Comparison of ENCODE assay signal across 11 mouse cellular contexts in the genomic region with DNA sequence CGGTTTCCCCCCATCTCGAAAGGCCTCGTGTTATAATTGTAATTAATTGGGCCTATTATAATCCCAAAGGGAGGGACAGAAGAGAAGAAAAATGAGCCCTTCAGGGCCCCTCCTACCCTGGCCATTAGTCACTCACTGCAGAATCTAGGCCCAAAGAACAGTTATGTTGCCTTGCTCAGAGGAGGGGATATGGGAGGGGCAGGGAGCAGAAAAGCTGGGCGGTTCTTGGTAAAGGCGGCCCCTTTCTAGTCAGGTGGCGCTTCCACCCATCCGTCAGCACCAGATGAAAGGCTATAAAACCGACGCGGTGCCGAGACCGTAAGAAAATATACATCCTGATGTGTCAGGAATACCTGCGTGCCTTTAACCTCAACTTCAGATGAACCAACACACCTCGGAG.
DNase-seq lines count a peak whose midpoint lies in the region; ATAC-seq lines count a peak whose summit lies in the region.
"Had no signal": no experiment of that assay in that cellular context is flagged by ENCODE, and none has a peak within 500 bp of the region (broad histone marks: within the 10 kb centered on the region; RNA-seq: fewer than 3 reads in every experiment).

No protein-coding gene starts in this region.

- H3K4me2 ChIP-seq in hindbrain, embryonic 11.5 days (replicated peaks; ENCODE audit: low read depth, low read length), result no peak overlapping the region
- H3K4me2 ChIP-seq in limb, embryonic 11.5 days (ENCODE audit: low read depth, severe bottlenecking), result peak overlapping the region; percentile 26
- H3K4me2 ChIP-seq in neural tube, embryonic 15.5 days, result peak overlapping the region; percentile 46
- H3K4me2 ChIP-seq: heart, embryonic 12.5 days had no signal

- no peaks in the 10 kb centered on the region for H3K36me3 ChIP-seq in hindbrain, embryonic 11.5 days (ENCODE audit: control insufficient read depth, insufficient read depth, low read length)
- no peaks in the 10 kb centered on the region for H3K36me3 ChIP-seq in limb, embryonic 11.5 days (ENCODE audit: control insufficient read depth, insufficient read depth, low read length)
- no peaks in the 10 kb centered on the region for H3K36me3 ChIP-seq in neural tube, embryonic 15.5 days
- H3K36me3 ChIP-seq: heart, embryonic 12.5 days had no signal

- DNase-seq in thymus, postnatal 0 days (ENCODE audit: low spot score), result peak; percentile 20
- DNase-seq in thymus, postnatal 10 days (ENCODE audit: low spot score in 2 of 2), result no peak
- peak; percentile 21 for DNase-seq in hindbrain, embryonic 11.5 days (ENCODE audit: low spot score)
- DNase-seq in limb, embryonic 11.5 days (ENCODE audit: low spot score), result no peak
- no peak for DNase-seq in adrenal gland, postnatal 36 days
- DNase-seq in spleen, adult 12 weeks (ENCODE audit: low spot score), result no peak
- DNase-seq: liver; right cerebral cortex, postnatal 4 days had no signal

- no peak overlapping the region for H3K9ac ChIP-seq in hindbrain, embryonic 11.5 days (ENCODE audit: low read depth, low read length)
- no peak overlapping the region for H3K9ac ChIP-seq in limb, embryonic 11.5 days (ENCODE audit: low read length)
- H3K9ac ChIP-seq in neural tube, embryonic 15.5 days (replicated peaks), result no peak overlapping the region
- H3K9ac ChIP-seq: heart, embryonic 12.5 days had no signal

- H3K4me1 ChIP-seq in hindbrain, embryonic 11.5 days (replicated peaks; ENCODE audit: control insufficient read depth, insufficient read depth, low read length), result peaks cover 8% of the 10 kb centered on the region; the same call in 1 of the 2 replicates
- H3K4me1 ChIP-seq in limb, embryonic 11.5 days (ENCODE audit: control insufficient read depth, insufficient read depth, low read length), result peaks cover 18% of the 10 kb centered on the region
- peaks cover 43% of the 10 kb centered on the region for H3K4me1 ChIP-seq in neural tube, embryonic 15.5 days

- ATAC-seq in hindbrain, embryonic 11.5 days (ENCODE audit: low FRiP score), result 0 out of 2 replicates have a peak, but pooled peaks have one; percentile 34
- no peak for ATAC-seq in limb, embryonic 11.5 days (ENCODE audit: insufficient number of reproducible peaks, low FRiP score, low TSS enrichment, low read depth)
- peak; percentile 72 for ATAC-seq in neural tube, embryonic 15.5 days (ENCODE audit: low FRiP score)

- H3K27me3 ChIP-seq in hindbrain, embryonic 11.5 days (ENCODE audit: control insufficient read depth, insufficient read depth, low read length), result no peaks in the 10 kb centered on the region
- peaks cover 4% of the 10 kb centered on the region; the same call in 1 of the 2 replicates for H3K27me3 ChIP-seq in limb, embryonic 11.5 days (ENCODE audit: control insufficient read depth, insufficient read depth, low read length)
- H3K27me3 ChIP-seq in neural tube, embryonic 15.5 days (replicated peaks), result 0 out of 2 replicates have a peak, but pooled peaks cover 3% of the 10 kb centered on the region

- H3K27ac ChIP-seq in hindbrain, embryonic 11.5 days (ENCODE audit: low read depth, low read length), result no peak overlapping the region
- no peak overlapping the region for H3K27ac ChIP-seq in limb, embryonic 11.5 days (replicated peaks; ENCODE audit: low read depth, low read length)
- peak overlapping the region; percentile 71 for H3K27ac ChIP-seq in neural tube, embryonic 15.5 days (replicated peaks)

- WGBS in hindbrain, embryonic 11.5 days, result 61% methylated on average over 14 of the region's 14 CpGs
- WGBS in limb, embryonic 11.5 days, result 16% methylated on average over 14 of the region's 14 CpGs
- 12% methylated on average over 14 of the region's 14 CpGs for WGBS in neural tube, embryonic 15.5 days

- no peaks in the 10 kb centered on the region for H3K9me3 ChIP-seq in hindbrain, embryonic 11.5 days (ENCODE audit: control insufficient read depth, low read length)
- no peaks in the 10 kb centered on the region for H3K9me3 ChIP-seq in limb, embryonic 11.5 days (ENCODE audit: control insufficient read depth, low read length)
- H3K9me3 ChIP-seq in neural tube, embryonic 15.5 days (replicated peaks), result no peaks in the 10 kb centered on the region
- H3K9me3 ChIP-seq: heart, embryonic 12.5 days had no signal

- H3K4me3 ChIP-seq in hindbrain, embryonic 11.5 days (ENCODE audit: low read depth, low read length), result no peak overlapping the region
- H3K4me3 ChIP-seq in limb, embryonic 11.5 days (ENCODE audit: low read depth, low read length), result no peak overlapping the region
- no peak overlapping the region for H3K4me3 ChIP-seq in neural tube, embryonic 15.5 days (replicated peaks)
- H3K4me3 ChIP-seq: heart, embryonic 12.5 days; myocyte had no signal

Comparison
In these comparisons a context has a peak if more than half of its experiments do, and no peak if none do; other contexts are left out.
1. DNase-seq: peak in thymus, postnatal 0 days (single experiment) and hindbrain, embryonic 11.5 days (single experiment); none in thymus, postnatal 10 days (0 of 2), limb, embryonic 11.5 days (single experiment), adrenal gland, postnatal 36 days (0 of 2) and spleen, adult 12 weeks (single experiment).